Mouse (Mus musculus) myocyte (in vitro differentiated cells): Measurements from ENCODE around the gene Anln. TPM values are rescaled to one million over a fixed set of nuclear protein-coding genes. Genes with fewer than 3 reads are reported as not detected.

Experiments used
- H3K27me3 ChIP-seq: one replicate; pipeline ENCODE4 v1.6.1; 2011; ENCODE audit not compliant: control insufficient read depth, insufficient read depth, insufficient read length
- H3K36me3 ChIP-seq: one replicate; pipeline ENCODE4 v1.6.1; 2011; ENCODE audit not compliant: control insufficient read depth, insufficient read depth
- H3K4me2 ChIP-seq: one replicate; pipeline ENCODE4 v1.6.1; 2011; ENCODE audit warnings: low read depth, control low read depth
- H3K4me3 ChIP-seq: one replicate; pipeline ENCODE4 v1.5.1; 2011; ENCODE audit warnings: mild to moderate bottlenecking, control low read depth, moderate library complexity
- H3K79me2 ChIP-seq: one replicate; pipeline ENCODE4 v1.6.1; 2011; ENCODE audit not compliant: control insufficient read depth, insufficient read depth
- H3ac ChIP-seq: one replicate; pipeline ENCODE4 v1.6.1; 2011; ENCODE audit not compliant: control insufficient read depth, insufficient read length
- CEBPB ChIP-seq: IDR thresholded peaks from 2 replicates; pipeline ENCODE4 v1.6.1; 2011; ENCODE audit warnings: mild to moderate bottlenecking, moderate library complexity; ENCODE audit not compliant: poor library complexity, insufficient read depth, severe bottlenecking
- MAX ChIP-seq: IDR thresholded peaks from one replicate; pipeline ENCODE4 v1.6.1; 2011; ENCODE audit warnings: low read depth, mild to moderate bottlenecking, control low read depth
- MYOD1 ChIP-seq, 3 experiments: IDR thresholded peaks; one replicate each; pipeline ENCODE4 v1.6.1; 2011; ENCODE audit warnings: control low read depth in 2 of 3, low read depth in 2 of 3, mild to moderate bottlenecking in 2 of 3, moderate library complexity in 1 of 3; ENCODE audit not compliant: insufficient read length in 2 of 3, control insufficient read depth in 1 of 3
- MYOG ChIP-seq, 3 experiments: IDR thresholded peaks; one replicate each; pipeline ENCODE4 v1.6.1; 2011; ENCODE audit warnings: control low read depth in 2 of 3, low read depth in 2 of 3, mild to moderate bottlenecking in 2 of 3; ENCODE audit not compliant: insufficient read length in 2 of 3, control insufficient read depth in 1 of 3, insufficient read depth in 1 of 3
- POLR2A ChIP-seq: IDR thresholded peaks from one replicate; pipeline ENCODE4 v1.6.1; 2011; ENCODE audit warnings: low read depth, mild to moderate bottlenecking, control low read depth, moderate library complexity; ENCODE audit not compliant: insufficient read length
- POLR2AphosphoS2 ChIP-seq: IDR thresholded peaks from one replicate; pipeline ENCODE4 v1.6.1; 2011; ENCODE audit warnings: low read depth, control low read depth; ENCODE audit not compliant: insufficient read length
- SRF ChIP-seq: IDR thresholded peaks from one replicate; pipeline ENCODE4 v1.6.1; 2011; ENCODE audit warnings: low read depth; ENCODE audit not compliant: control insufficient read depth, insufficient read length
- TCF12 ChIP-seq: IDR thresholded peaks from one replicate; pipeline ENCODE4 v1.6.1; 2011; ENCODE audit warnings: mild to moderate bottlenecking, control low read depth; ENCODE audit not compliant: poor library complexity, insufficient read depth, severe bottlenecking
- TCF3 ChIP-seq: IDR thresholded peaks from one replicate; pipeline ENCODE4 v1.6.1; 2011; ENCODE audit warnings: low read depth, control low read depth; ENCODE audit not compliant: insufficient read length
- USF1 ChIP-seq: IDR thresholded peaks from one replicate; pipeline ENCODE4 v1.6.1; 2011; ENCODE audit warnings: low read depth, mild to moderate bottlenecking, control low read depth, moderate library complexity
- polyA plus RNA-seq: library from polyadenylated mRNA; unstranded; fragments of >200 nt; fragmentation: generic; extraction: Trizol; gene quantifications from one replicate; pipeline ENCODE4 v1.2.1, GENCODE M21; 2012; ENCODE audit warnings: missing spikeins

Gene Anln
- polyA plus RNA-seq, 1 experiment: 25.7 TPM

- TF ChIP-seq MAX (no peak), SRF (no peak), MYOD1 (IDR thresholded peaks at IDR 0.05; ENCODE audit: control insufficient read depth in 1 of 3, insufficient read length in 2 of 3, low read depth in 2 of 3) (no peak), POLR2AphosphoS2 (no peak), POLR2A (no peak), TCF3 (no peak), TCF12 (no peak), MYOG (IDR thresholded peaks at IDR 0.05; ENCODE audit: control insufficient read depth in 1 of 3, insufficient read depth in 1 of 3, insufficient read length in 2 of 3, low read depth in 2 of 3) (no peak), USF1 (no peak), CEBPB (no peak)
- H3K36me3 ChIP-seq: peaks cover 22% of the 10 kb centered on the region
- no peak overlapping the region for H3K4me3 ChIP-seq
- no peaks in the 10 kb centered on the region for H3K79me2 ChIP-seq
- H3K27me3 ChIP-seq: no peaks in the 10 kb centered on the region
- H3K4me2 ChIP-seq: no peak overlapping the region
- no peak overlapping the region for H3ac ChIP-seq
Measured at GRCm38 (mm10) chr9:22302199-22302598, 86.8 kb downstream of the Anln start.

Other genes starting within 250 kb of the Anln start
- 48.5 TPM for gene Pigyl, start 232.3 kb downstream of the Anln start, polyA plus RNA-seq
- not detected for gene Zfp872, start 201.1 kb downstream of the Anln start, polyA plus RNA-seq
- gene Zfp809, start 163.5 kb downstream of the Anln start, polyA plus RNA-seq: 4.3 TPM
- 0.53 TPM for gene Zfp599, start 129.3 kb downstream of the Anln start, polyA plus RNA-seq
- gene Zfp810, start 81.5 kb downstream of the Anln start, polyA plus RNA-seq: 4.4 TPM
- 0.46 TPM for gene 9530077C05Rik, start 22.3 kb upstream of the Anln start, polyA plus RNA-seq
- gene Gm17545, start 65.1 kb upstream of the Anln start, polyA plus RNA-seq: not detected
- 52.0 TPM for gene Rp9, start 80.6 kb upstream of the Anln start, polyA plus RNA-seq
- 3.6 TPM for gene Bbs9, start 86.5 kb upstream of the Anln start, polyA plus RNA-seq